Mouse (Mus musculus) CD4-positive, CD25-positive, alpha-beta regulatory T cell, adult 2 months (primary cell): ENCODE measurements around the gene Mri1.

ENCODE experiments used
- DNase-seq: peaks from one replicate; pipeline ENCODE4 v3.0.0-alpha.2; 2012; ENCODE audit warnings: low read depth, low spot score

The Mri1 gene

GRCm38 (mm10) chr8:84236998-84237473 lies 20.1 kb downstream of the Mri1 start, which contains the start of gene Zswim4:
TSS of gene Zswim4 (minus strand) at chr8:84237055.
- peak; percentile 98 for DNase-seq

- no peak for DNase-seq
Observed at GRCm38 (mm10) chr8:84236410-84236997, 20.6 kb downstream of the Mri1 start.

GRCm38 (mm10) chr8:84235746-84236409 lies 21.2 kb downstream of the Mri1 start:
- peak; percentile 39 for DNase-seq

- no peak for DNase-seq
Observed at GRCm38 (mm10) chr8:84233055-84233454, 24.1 kb downstream of the Mri1 start.

- peak; percentile 54 for DNase-seq
Observed at GRCm38 (mm10) chr8:84230735-84231134, 26.4 kb downstream of the Mri1 start.

GRCm38 (mm10) chr8:84223322-84224029 lies 33.6 kb downstream of the Mri1 start:
- DNase-seq = no peak

- DNase-seq = no peak
Observed at GRCm38 (mm10) chr8:84222566-84223165, 34.5 kb downstream of the Mri1 start.

- DNase-seq = no peak
Observed at GRCm38 (mm10) chr8:84220105-84220504, 37.0 kb downstream of the Mri1 start.

- DNase-seq = no peak
Observed at GRCm38 (mm10) chr8:84218143-84218542, 39.0 kb downstream of the Mri1 start.

- DNase-seq = no peak
Observed at GRCm38 (mm10) chr8:84217206-84217605, 39.9 kb downstream of the Mri1 start.

- DNase-seq = no peak
Observed at GRCm38 (mm10) chr8:84213277-84213676, 43.8 kb downstream of the Mri1 start.

- DNase-seq = no peak
Observed at GRCm38 (mm10) chr8:84211881-84212563, 45.1 kb downstream of the Mri1 start.

- DNase-seq = no peak
Observed at GRCm38 (mm10) chr8:84211202-84211601, 45.9 kb downstream of the Mri1 start.

GRCm38 (mm10) chr8:84210167-84210791 lies 46.8 kb downstream of the Mri1 start:
- DNase-seq = peak; percentile 89

- peak; percentile 38 for DNase-seq
Observed at GRCm38 (mm10) chr8:84208381-84209380, 48.4 kb downstream of the Mri1 start.

GRCm38 (mm10) chr8:84207811-84208210 lies 49.3 kb downstream of the Mri1 start:
- DNase-seq = peak; percentile 47

GRCm38 (mm10) chr8:84206666-84207065 lies 50.5 kb downstream of the Mri1 start:
- peak; percentile 54 for DNase-seq

- no peak for DNase-seq
Observed at GRCm38 (mm10) chr8:84205073-84205472, 52.1 kb downstream of the Mri1 start.

GRCm38 (mm10) chr8:84203975-84204772 lies 53.0 kb downstream of the Mri1 start:
- peak; percentile 78 for DNase-seq
